Mouse (Mus musculus) bone marrow, adult 2 months (tissue): ENCODE measurements around the gene Foxa2.

Experiments used
- CTCF ChIP-seq: fragments of 200-500 bp; IDR thresholded peaks from 2 replicates; pipeline ENCODE4 v1.5.1; 2011; ENCODE audit warnings: low read length, control low read depth; ENCODE audit not compliant: control insufficient read depth, insufficient read depth
- POLR2A ChIP-seq: fragments of 200-500 bp; IDR thresholded peaks from 2 replicates; pipeline ENCODE4 v1.6.1; 2011; ENCODE audit warnings: low read depth, mild to moderate bottlenecking, control low read depth, low read length, borderline replicate concordance; ENCODE audit not compliant: control insufficient read depth

DNA sequence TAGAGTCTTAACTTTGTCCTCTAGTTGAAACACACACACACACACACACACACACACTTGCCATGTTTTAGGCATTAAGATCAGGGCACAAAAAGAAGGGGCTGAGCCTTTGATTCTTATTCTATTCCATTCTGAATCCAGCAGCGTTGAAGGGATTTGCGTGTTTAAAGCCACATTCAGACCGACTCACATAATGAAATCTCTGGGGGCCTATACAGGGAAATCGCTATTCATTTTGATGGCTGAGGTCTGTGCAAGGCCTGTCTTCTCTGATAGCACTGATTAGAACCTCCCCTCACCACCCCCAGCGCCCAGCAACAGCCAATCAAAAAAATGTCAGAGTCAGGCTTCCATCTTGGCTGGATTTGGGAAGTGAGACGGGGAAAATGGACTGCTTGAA lies 13.9 kb upstream of the Foxa2 start:
- TF ChIP-seq POLR2A (no peak), CTCF (no peak)
